Mouse (Mus musculus): Measurements from ENCODE around the gene Hilpda.
A peak's percentile ranks its signal among the peaks of the same experiment; 100 is the strongest.

Gene Hilpda

GRCm38 (mm10) chr6:29278513-29279267 is 6.4 kb downstream of the Hilpda start:
- peak; percentile 53 for DNase-seq

- no peak for DNase-seq
Measured at GRCm38 (mm10) chr6:29279293-29279692, 7.0 kb downstream of the Hilpda start, which contains the start of gene Fam71f2. TSS of gene Fam71f2 (plus strand) at chr6:29279593.

GRCm38 (mm10) chr6:29280671-29281070 is 8.4 kb downstream of the Hilpda start:
- no peak for DNase-seq

GRCm38 (mm10) chr6:29286870-29287269 is 14.6 kb downstream of the Hilpda start:
- peak; percentile 44 for DNase-seq

GRCm38 (mm10) chr6:29287481-29287880 is 15.2 kb downstream of the Hilpda start:
- no peak for DNase-seq

GRCm38 (mm10) chr6:29287944-29288343 is 15.7 kb downstream of the Hilpda start:
- DNase-seq = no peak

GRCm38 (mm10) chr6:29288651-29289050 is 16.4 kb downstream of the Hilpda start:
- no peak for DNase-seq

- no peak for DNase-seq
Measured at GRCm38 (mm10) chr6:29299112-29299511, 26.8 kb downstream of the Hilpda start.

GRCm38 (mm10) chr6:29303251-29303650 is 31.0 kb downstream of the Hilpda start:
- DNase-seq = no peak

GRCm38 (mm10) chr6:29303726-29304125 is 31.4 kb downstream of the Hilpda start:
- DNase-seq = no peak

GRCm38 (mm10) chr6:29305462-29305861 is 33.2 kb downstream of the Hilpda start:
- DNase-seq = no peak

GRCm38 (mm10) chr6:29308846-29309605 is 36.7 kb downstream of the Hilpda start:
- DNase-seq = no peak

GRCm38 (mm10) chr6:29313690-29314202 is 41.5 kb downstream of the Hilpda start:
- no peak for DNase-seq

- DNase-seq = no peak
Measured at GRCm38 (mm10) chr6:29317286-29317685, 45.0 kb downstream of the Hilpda start.

- no peak for DNase-seq
Measured at GRCm38 (mm10) chr6:29317941-29318340, 45.7 kb downstream of the Hilpda start.

GRCm38 (mm10) chr6:29318879-29319278 is 46.6 kb downstream of the Hilpda start, which contains the start of gene Fam71f1:
TSS of gene Fam71f1 (plus strand) at chr6:29319140.
- no peak for DNase-seq

- no peak for DNase-seq
Measured at GRCm38 (mm10) chr6:29321586-29321985, 49.3 kb downstream of the Hilpda start.

GRCm38 (mm10) chr6:29322147-29322546 is 49.9 kb downstream of the Hilpda start:
- DNase-seq = no peak

GRCm38 (mm10) chr6:29322735-29323134 is 50.4 kb downstream of the Hilpda start:
- no peak for DNase-seq

Measured in thymus, postnatal 14 days (tissue).